Mouse (Mus musculus) T-helper 2 cell (primary cell): ENCODE data around the gene St13.

ENCODE experiments used
- in situ Hi-C: fragments of 300-600 bp; cut with MboI, MseI; formaldehyde crosslinking; loops from one replicate; pipeline ENCODE4 v1.15.1; 2025; ENCODE audit warnings: high pct_unique_total_duplicates

The St13 gene

DNA sequence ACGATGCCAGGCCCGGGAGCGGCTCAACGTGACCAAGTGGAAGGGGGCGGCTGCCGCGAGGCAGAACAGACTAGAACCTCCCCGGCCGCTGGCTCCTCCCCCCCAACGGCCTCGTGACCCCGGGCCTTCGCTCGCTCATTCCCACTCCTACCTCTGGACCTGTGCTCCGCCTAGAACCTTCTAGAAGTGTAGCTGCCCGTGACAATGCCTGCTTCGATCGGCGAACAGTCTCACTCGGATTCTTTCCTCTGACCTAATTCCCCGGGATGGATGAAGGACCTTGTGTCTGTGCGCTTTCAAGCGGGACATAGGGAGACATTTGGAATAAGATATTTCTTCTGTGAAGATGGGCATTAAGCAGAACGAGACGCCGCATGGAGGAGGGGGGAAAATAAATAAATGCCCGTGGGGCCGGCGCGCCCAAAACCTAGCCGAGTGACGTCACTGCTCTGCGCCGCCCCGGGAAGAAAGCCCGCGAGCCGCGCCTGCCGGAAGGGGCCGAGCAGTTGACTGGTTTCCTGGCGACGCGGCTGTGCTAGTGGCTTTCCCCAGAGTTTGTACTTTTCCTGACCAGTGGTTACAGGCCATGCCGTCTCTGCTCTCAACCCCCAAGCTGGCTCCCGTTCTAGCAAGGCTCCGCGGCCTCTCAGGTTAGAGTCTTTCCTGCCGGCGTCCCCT is at the start of gene St13, which contains the start of gene Xpnpep3:
St13 (minus strand) TSS at position 440 of the 678 bp plus-strand sequence.
Xpnpep3 (plus strand) TSS at position 501 of the 678 bp plus-strand sequence.
- in situ Hi-C loops = loop anchor here (5.0 to 25.0 kb wide), 2 partner anchors 37 to 1713 kb away; partner anchors contain the start of genes Rrp7a and Slc25a17

DNA sequence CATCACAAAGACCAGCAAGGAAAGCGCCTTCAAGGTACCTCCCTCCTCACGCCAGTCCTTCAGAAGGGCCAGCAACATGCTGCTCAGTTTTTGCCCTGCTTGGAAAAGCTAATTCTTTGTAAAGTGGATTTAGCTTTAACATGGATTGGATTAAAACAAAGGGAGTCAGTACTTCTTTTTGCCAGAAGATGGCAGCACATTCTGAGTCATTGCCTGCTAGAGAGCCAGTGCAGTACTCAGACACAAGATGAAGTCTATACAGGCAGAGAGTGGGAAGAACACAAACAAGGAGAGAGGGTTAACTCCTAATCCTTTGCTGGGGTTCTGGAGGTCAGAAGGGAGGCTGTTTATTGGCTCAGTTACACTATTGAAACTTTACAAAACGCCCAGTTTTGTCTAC is 48.6 kb upstream of the St13 start:
- in situ Hi-C loops = no loop called here

DNA sequence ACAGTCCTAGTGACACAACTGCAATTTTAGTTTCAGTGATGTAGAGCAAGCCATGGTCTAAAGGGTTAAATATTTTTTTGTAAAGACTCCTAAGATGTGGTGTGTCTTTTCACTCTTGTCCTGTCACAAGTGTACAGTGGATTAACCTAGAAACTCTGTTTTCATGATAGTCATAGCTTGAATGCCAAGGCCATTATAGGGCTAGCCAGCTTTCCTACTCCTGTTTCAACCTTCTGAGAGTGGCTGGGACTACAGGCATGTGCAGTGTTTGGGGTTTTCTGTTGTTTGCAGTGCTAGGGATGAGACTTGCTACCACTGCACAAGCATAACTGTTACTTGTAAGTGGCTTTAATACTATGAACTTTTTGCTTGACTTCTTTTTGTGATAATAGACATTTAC is 39.4 kb upstream of the St13 start:
- in situ Hi-C loops = no loop called here

DNA sequence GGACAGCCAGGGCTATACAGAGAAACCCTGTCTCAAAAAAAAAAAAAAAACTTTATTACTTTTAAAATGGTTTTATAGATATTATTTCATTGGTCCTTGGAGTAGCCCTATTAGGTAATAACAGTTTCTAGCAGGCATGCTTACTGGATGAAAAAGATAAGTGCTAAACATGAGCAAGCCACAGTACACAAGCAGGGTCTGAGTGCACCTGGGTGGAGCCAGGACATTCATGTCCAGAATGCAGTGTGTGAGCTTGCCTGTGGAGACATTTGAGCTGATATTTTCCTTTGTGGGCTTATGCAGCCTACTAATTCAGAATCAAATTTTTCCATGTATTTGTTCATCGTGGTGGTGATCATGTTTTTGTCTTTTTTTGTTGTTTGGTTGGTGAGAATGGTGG is 38.5 kb upstream of the St13 start:
- in situ Hi-C loops = no loop called here

DNA sequence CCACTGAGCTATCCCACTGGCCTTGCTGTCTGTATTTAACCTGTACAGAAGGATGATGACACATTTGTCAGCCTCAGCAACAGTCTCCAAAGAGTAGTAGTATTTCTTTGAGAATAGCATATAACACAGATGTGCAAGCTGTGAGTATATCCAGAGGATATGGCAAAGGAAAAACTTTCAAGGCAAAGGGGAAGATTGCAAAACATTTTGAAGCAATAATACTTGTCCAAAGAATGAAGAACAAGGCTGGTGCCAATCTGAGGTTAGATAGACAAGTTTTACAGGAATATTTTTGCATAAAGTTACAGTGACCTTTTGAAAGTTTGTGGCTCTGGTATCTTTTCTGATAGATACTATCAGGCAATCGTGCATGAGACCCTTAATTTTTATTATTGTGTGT is 31.3 kb upstream of the St13 start:
- in situ Hi-C loops = no loop called here

DNA sequence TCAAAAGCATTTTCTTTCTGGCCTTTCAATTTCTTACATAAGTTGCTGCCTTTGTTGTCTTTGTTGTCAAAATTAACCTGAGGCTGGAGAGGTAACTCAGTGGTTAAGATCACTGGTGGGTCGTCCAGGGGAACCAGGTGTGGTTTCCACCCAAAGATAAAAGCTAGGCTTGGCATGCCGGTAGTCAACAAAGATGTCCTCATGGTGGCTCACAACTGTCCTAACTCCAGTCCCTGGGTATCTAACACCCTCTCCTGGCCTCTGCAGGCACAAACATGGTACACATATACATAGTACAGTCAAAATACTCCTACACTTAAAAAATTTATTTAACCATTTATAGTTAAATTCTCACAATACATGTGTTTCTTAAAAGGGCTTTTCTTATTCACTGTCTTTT is 28.1 kb upstream of the St13 start:
- in situ Hi-C loops = loop anchor here (10.0 kb wide), 1 partner anchor 1953 kb away; no protein-coding TSS in a partner anchor

DNA sequence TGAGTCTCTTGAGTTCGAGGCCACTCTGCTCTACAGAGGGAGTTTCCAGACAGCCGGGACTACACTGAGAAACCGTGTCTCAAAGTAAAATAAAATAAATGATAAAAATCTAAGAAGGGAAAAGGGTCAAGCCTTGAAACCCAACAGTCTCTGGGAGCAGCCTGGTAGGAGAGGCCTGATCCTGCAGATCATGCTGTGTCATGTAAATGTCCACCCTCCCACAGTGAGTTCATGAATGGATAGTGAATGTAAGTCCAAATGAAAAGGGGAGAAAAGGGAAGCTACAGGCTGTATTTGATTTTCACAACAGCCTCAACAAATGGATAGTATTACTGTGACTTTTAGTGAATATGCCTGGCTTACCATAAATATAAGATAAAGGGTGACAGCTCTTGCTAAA is 25.4 kb upstream of the St13 start:
- in situ Hi-C loops = loop anchor here (10.0 kb wide), 1 partner anchor 1951 kb away; no protein-coding TSS in a partner anchor

DNA sequence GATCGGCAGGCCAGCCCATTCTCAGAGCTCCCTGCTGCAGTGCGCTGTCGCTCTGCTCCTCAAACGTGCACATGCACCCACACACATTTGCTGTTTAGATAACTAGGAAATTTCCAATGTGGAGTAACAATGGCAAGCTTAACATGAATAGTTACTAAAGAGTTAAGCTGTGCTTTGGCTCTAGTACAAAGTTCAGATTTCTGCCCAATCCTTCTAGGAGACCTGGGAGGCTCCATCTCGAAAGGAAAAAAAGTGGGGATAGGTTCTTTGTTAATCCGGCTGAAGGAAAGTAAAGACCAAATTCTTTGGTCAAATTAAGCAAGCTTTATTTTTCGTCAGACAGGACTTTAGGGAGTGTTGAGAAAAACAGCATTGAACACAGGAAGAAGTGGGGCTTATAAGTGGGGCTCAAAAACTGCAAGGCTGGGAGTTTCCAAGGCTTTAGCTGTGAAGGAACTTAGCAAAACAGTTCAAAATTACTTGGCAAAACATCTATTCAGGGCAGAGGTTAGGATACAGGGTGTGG is 22.3 kb upstream of the St13 start:
- in situ Hi-C loops = loop anchor here (10.0 to 25.0 kb wide), 2 partner anchors 1690 to 1947 kb away; partner anchors contain the start of gene Rrp7a

DNA sequence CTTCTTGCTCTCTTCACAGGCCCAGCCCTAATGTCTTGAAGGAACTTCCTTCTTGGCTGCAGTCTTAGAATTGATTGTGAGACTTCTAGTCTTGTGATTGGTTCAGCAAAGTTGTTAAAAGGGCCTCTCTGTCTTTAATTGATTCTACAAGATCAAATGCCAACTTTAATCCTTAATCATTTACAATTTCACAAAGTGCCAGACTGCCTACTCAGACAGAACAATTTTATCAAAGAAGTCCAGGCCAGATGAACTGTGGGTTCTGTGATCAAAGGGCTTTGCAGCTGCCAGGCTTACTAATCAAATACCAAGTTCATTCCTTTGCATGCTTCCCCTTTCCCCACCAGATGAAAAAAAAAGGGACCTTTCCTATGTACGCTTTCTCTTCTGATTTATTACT is 21.6 kb upstream of the St13 start:
- in situ Hi-C loops = loop anchor here (10.0 to 25.0 kb wide), 2 partner anchors 1691 to 1947 kb away; partner anchors contain the start of gene Rrp7a

DNA sequence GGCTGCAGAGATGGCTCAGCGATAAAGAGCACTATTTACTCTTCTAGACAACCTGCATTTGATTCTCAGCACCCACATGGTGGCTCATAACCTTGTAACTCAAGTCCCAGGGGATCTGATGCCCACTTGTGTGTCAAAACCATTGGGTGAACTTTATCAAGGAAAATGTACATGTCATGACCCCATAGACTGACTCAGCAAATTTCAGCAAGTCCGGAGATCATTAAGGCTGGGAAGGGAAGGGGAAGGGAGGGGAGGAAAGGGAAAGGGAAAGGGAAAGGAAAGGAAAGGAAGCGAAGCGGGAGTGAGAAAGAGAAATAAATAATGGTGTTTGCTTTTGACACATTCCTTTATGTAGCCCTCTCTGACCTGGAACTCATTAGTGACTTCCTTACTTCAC is 18.2 kb upstream of the St13 start:
- in situ Hi-C loops = loop anchor here (25.0 kb wide), 1 partner anchor 1694 kb away; the partner anchor contains the start of gene Rrp7a

DNA sequence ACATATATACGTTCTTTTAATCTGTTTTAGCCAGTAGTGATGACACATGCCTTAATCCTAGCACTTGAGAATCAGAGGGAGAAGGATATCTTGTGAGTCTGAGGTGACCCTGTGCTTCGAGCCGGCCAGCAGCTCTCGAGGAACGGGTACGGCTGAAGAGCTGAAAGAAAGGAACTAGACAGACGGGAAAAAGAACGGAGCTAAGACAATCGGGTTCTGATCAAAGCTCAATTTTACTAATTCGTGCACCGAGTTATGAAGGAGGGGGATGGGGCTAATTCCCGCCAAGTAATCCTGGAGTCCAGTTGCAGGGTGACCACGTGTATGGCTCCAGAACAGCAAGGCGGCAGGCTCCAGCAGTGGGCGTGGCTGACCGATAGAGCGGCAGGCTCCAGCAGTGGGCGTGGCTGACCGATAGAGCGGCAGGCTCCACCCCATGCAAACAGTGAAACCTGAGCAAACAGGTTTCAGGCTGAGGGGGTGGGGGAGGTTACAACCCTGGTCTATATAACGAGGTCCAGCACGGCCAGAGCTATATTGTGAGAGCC is 17.0 kb upstream of the St13 start:
- in situ Hi-C loops = loop anchor here (25.0 kb wide), 1 partner anchor 1695 kb away; the partner anchor contains the start of gene Rrp7a

DNA sequence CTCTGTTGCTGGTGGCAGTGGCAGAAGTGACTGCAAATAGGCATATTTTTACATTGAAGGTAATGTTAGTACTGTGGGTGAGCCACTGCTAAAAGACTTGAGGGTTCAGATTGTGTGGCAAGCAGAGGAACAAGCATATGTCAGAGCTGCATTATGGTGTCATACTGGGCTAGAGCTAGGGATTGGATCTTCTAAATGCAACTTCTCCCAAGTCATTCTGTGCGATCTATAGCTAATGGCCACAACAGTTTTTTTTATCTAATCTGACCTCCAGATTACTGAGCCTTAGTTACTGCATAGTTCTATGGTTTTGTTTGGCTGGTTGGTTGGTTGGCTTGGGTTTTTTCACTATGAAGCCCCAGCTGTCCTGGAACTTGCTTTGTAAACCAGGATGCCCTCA is 8.3 kb upstream of the St13 start, which contains the start of gene Dnajb7:
Dnajb7 (minus strand) TSS at position 101 of the 400 bp plus-strand sequence.
- in situ Hi-C loops = loop anchor here (25.0 kb wide), 1 partner anchor 1704 kb away; the partner anchor contains the start of gene Rrp7a

DNA sequence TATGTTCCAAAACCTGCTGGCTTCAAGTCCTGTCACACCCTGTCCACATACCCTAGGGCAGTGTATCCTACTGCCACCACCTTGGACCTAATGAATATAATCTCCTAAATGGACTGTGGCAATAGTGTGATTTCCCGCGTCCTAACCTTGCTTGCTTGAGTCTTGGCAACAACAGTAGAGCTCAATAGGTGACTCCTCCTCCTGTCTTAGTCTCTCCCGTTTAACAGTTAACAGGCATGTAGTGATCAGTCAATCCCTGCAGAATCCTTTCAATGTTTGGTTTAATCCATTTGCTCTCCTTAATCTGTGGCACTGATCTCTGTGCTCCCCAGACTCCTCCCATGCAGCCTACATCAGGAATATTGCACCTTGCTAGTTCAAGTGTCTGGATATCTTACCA is 5.1 kb upstream of the St13 start:
- in situ Hi-C loops = loop anchor here (25.0 kb wide), 1 partner anchor 1707 kb away; the partner anchor contains the start of gene Rrp7a

DNA sequence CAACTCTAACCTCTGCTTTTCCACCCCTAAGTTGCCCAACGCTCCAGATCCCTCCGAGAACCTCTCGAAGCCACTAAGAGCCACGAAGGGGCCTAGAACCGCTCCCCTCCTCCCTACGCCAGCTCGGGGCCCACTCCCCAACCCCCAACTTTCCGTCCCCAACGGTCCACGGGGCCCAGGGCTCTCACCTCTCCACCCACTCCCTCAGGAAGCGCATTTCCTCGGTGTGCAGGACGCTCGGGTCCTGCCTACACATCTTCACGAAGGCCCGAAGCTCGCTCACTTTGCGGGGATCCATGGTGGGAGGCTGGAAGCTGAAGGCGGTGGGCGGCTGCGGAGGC is 610 bp downstream of the St13 start:
- in situ Hi-C loops = loop anchor here (5.0 kb wide), 1 partner anchor 37 kb away; the partner anchor contains the start of gene Slc25a17

DNA sequence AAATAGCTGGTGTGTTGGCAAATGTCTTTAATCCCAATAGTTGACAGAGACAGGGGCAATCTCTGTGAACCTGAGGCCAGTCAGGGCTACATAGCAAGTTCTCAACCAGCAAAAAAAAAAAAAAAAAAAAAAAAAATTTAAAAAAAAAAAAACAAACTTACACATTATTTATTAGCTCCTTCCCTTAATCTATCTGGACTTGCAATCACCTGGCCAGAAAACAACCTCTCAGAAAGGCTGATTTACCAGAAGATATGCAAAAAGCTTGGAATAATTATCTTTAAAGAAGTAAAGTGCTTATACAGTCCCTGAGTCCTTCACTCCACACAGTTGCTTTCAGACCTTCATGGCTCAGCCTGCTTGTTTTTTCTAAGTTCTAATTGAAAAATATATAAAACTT is 1.7 kb downstream of the St13 start:
- in situ Hi-C loops = loop anchor here (5.0 kb wide), 1 partner anchor 36 kb away; the partner anchor contains the start of gene Slc25a17

DNA sequence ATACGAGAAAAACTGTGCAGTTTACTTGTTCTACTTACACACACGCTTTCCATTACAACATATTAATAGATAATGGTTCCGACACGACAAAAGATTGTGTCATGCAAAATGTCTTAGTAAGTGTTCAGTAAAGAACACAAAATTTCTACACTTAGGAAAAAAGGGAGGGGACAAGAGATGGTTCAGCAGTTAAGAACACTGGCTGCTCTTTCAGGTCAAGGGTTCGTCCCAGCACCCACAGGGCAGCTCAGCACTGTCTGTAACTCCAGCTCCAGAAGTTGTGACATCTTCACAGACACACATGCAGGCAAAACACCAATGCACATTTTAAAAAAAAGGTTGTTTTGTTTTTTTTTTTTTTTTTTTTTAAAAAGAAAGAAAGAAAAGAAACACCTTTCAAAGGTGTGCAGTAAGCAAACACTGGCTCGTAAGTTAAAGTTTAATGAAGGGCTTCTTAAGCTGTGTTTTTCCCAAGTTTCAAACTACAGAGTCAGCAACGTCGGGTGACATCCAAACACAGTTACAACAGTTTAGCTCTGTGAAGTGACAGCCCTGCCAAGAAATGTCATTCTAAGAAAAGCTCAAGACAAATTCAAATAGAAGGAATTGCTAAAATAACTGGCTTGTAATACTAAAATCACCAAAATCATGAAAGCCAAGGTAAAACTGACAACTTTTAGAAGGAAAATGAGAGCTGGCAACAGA is 5.5 kb downstream of the St13 start:
- in situ Hi-C loops = no loop called here

DNA sequence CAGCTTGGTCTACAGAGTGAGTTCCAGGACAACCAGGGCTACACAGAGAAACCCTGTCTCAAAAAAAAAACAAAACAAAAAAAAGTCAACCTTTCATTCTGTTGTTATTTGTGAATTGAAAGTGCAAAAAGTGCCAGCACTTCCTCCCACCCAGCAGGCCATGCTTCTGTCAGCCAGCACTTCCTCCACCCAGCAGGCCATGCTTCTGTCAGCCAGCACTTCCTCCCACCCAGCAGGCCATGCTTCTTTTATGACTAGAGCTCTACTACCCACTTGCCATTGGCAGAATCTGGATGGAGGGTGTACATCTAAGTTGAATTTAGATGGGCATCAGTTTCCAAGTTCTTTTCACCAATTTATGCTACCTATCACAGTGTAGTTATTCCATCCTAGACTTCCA is 6.9 kb downstream of the St13 start:
- in situ Hi-C loops = no loop called here

DNA sequence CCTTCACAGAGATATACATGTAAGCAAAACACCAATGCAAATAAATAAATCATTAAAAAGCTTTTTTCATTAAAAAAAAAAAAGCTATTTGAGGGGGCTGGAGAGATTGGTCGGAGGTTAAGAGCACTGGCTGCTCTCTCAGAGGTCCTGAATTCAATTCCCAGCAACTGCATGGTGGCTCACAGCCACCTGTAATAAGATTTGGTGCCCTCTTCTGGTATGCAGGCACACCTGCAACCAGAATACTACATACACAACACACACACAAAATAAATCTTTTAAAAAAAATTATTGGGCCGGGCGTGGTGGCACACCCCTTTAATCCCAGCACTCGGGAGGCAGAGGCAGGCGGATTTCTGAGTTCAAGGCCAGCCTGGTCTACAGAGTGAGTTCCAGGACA is 13.6 kb downstream of the St13 start:
- in situ Hi-C loops = no loop called here

DNA sequence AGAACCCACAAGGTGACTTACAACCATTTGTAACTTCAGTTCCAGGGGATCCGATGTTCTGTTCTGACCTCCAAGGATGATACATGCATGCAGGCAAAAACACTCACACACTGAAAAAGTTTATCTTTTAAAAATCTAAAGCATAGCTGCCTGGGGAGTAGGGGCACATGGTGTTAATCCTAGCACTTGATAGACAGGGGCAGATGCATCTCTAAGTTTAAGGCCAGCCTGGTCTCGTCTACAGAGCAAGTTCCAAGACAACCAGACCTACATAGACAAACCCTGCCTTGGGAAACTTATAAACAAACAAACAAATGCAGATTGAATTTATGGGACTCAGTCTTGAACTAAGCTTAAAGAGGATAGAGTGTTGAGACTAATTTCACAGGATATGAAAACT is 21.0 kb downstream of the St13 start:
- in situ Hi-C loops = loop anchor here (10.0 kb wide), 1 partner anchor 824 kb away; no protein-coding TSS in a partner anchor

DNA sequence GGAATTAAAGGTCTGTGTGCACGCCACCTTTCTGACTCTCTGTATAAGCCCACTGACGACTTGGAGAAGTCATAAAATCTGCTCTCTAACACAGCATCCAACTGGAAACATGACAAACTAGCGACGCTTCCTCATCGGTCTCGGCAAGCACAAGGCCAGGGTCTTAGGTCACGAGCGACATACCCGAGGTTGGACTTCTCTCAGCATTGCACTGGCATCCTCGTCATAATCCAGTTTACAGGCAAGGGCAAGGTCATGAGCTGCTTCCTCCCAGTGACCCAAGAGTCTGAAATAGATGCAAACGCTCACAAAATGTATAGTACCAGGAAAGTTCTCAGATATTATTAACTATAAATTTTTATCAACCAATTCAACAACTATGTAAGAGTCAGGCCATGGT is 25.3 kb downstream of the St13 start:
- in situ Hi-C loops = loop anchor here (10.0 kb wide), 1 partner anchor 820 kb away; no protein-coding TSS in a partner anchor

DNA sequence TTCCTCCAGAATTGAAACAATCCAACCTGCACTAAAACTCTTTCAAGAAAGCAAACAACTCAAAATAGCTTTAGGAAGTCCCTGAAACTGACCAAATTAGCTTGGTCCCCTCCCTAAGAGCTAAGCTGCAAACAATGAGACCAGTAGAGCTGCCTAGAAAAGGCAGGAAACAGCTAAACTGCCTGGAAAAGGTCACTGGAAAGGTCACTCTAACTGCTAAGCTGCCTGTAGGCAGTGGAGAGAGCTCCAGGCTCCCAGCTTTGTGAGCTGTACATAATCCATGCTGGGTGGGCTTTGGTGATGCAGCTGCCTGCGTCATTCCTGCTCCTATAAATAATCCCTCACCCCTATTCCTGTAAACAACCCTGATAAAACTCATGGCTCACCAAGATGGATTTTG is 29.5 kb downstream of the St13 start:
- in situ Hi-C loops = loop anchor here (10.0 kb wide), 1 partner anchor 816 kb away; no protein-coding TSS in a partner anchor

DNA sequence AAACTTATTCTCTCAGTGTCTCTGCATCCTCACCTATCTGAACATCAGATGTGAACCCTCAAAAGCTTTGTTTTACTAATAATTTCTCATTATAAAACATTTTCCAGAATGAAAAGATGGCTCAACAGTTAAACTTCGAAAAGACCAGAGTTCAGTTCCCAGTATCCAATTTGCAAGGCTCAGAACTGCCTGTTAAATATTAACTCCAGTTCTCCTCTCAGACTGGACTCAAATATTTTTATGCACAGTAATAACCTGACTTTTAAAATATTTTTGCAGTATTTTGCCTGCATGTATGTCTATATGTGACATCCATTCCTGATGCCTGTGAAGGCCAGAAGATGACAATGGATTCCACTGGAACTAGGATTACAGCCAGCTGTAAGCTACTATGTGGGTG is 31.3 kb downstream of the St13 start:
- in situ Hi-C loops = no loop called here
